Mouse (Mus musculus) lung, postnatal 0 days (tissue): Measurements from ENCODE around the gene Erc2. TPM values are rescaled to one million over a fixed set of nuclear protein-coding genes. Genes with fewer than 3 reads are reported as not detected.

Source experiments
- ATAC-seq: fragments of 200-750 bp; cut with Nextera tagmentation; 2 replicates; pipeline ENCODE4 v1.8.0; 2017; ENCODE audit warnings: moderate library complexity
- DNase-seq: peaks from one replicate; pipeline ENCODE4 v3.0.0-alpha.2; 2016; ENCODE audit warnings: low spot score
- H3K27ac ChIP-seq: fragments of 300-500 bp; sonication (generic); 2 replicates; pipeline ENCODE4 v1.5.1; 2014; ENCODE audit warnings: antibody characterized with exemption, mild to moderate bottlenecking, low read length, mixed read lengths
- H3K27me3 ChIP-seq: fragments of 300-500 bp; sonication (generic); replicated peaks from 2 replicates; pipeline ENCODE4 v1.6.1; 2014; ENCODE audit warnings: low read length, mixed read lengths; ENCODE audit not compliant: insufficient read depth
- H3K36me3 ChIP-seq: fragments of 300-500 bp; sonication (generic); 2 replicates; pipeline ENCODE4 v1.6.1; 2014; ENCODE audit warnings: low read length, mixed read lengths; ENCODE audit not compliant: insufficient read depth
- H3K4me1 ChIP-seq: fragments of 300-500 bp; sonication (generic); 2 replicates; pipeline ENCODE4 v1.6.1; 2014; ENCODE audit warnings: antibody characterized with exemption, low read depth, low read length, mixed read lengths; ENCODE audit not compliant: insufficient read depth
- H3K4me2 ChIP-seq: fragments of 300-500 bp; sonication (generic); replicated peaks from 2 replicates; pipeline ENCODE4 v1.6.1; 2014; ENCODE audit warnings: low read depth, mild to moderate bottlenecking, low read length, moderate library complexity, mixed read lengths
- H3K4me3 ChIP-seq: fragments of 300-500 bp; sonication (generic); 2 replicates; pipeline ENCODE4 v1.5.1; 2014; ENCODE audit warnings: low read depth, low read length
- H3K9ac ChIP-seq: fragments of 300-500 bp; sonication (generic); replicated peaks from 2 replicates; pipeline ENCODE4 v1.6.1; 2014; ENCODE audit warnings: low read depth, mild to moderate bottlenecking
- H3K9me3 ChIP-seq: fragments of 300-500 bp; sonication (generic); 2 replicates; pipeline ENCODE4 v1.6.1; 2016; ENCODE audit warnings: low read length, mixed read lengths
- CTCF ChIP-seq: IDR thresholded peaks from 2 replicates; pipeline ENCODE4 v1.5.1; 2016; ENCODE audit warnings: antibody characterized with exemption, mild to moderate bottlenecking
- EP300 ChIP-seq: IDR thresholded peaks from 2 replicates; pipeline ENCODE4 v1.6.1; 2016; ENCODE audit warnings: antibody characterized with exemption, mild to moderate bottlenecking, control low read depth
- WGBS: fragments of 180-500 bp; shearing (Covaris S2); extraction: QIAGEN DNeasy Blood & Tissue Kit; methylation state at CpG from one replicate; pipeline ENCODE4 v1.1.7; 2014; 5-methylcytosine and 5-hydroxymethylcytosine counted together
- polyA plus RNA-seq: library from polyadenylated mRNA; unstranded; fragments of >200 nt; fragmentation: Nextera tagmentation; extraction: Ambion mirVana; gene quantifications from 2 replicates; pipeline ENCODE4 v1.2.1, GENCODE M21; 2015

The Erc2 gene
- polyA plus RNA-seq, 1 experiment from 2014 or later: 1.9 TPM

DNA sequence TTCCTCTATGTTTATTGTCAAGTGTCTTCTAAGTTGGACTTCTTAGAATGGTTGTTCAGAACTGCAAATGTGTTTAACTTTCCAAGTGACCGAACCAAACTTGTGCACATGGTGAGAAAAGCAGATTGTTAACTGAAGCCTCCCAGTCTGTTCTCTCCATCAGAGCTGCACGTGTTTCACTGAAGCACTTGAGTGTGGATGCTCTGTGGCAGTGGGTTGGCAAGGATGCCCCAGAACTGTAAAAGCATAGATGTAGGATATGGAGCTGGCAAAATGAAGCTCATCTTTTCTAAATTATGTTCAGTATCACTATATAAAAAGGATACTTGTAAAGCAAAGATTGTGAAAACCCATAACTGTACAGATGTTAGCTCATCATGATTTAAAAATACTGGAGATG is 645.1 kb downstream of the Erc2 start:
- WGBS: 59% methylated on average over 2 of the region's 2 CpGs
- ATAC-seq: no peak

GRCm38 (mm10) chr14:28271846-28272245 is 649.6 kb downstream of the Erc2 start:
- Histone ChIP-seq H3K4me2 (no peak overlapping the region), H3K36me3 (no peaks in the 10 kb centered on the region), H3K27me3 (no peaks in the 10 kb centered on the region), H3K9ac (no peak overlapping the region), H3K9me3 (no peaks in the 10 kb centered on the region), H3K4me3 (no peak overlapping the region), H3K27ac (no peak overlapping the region), H3K4me1 (no peaks in the 10 kb centered on the region)
- TF ChIP-seq EP300 (no peak), CTCF (no peak)
- no peak for ATAC-seq
- no peak for DNase-seq
- WGBS: 84% methylated on average over 8 of the region's 8 CpGs

More for the DNA sequence above, 645.1 kb downstream of the Erc2 start:
- Histone ChIP-seq H3K4me2 (no peak overlapping the region), H3K9ac (no peak overlapping the region), H3K9me3 (no peaks in the 10 kb centered on the region), H3K4me3 (no peak overlapping the region), H3K4me1 (no peaks in the 10 kb centered on the region), H3K36me3 (no peaks in the 10 kb centered on the region), H3K27ac (no peak overlapping the region), H3K27me3 (no peaks in the 10 kb centered on the region)
- no peak for DNase-seq
- TF ChIP-seq CTCF (no peak), EP300 (no peak)

GRCm38 (mm10) chr14:28273669-28274068 is 651.4 kb downstream of the Erc2 start:
- Histone ChIP-seq H3K9me3 (no peaks in the 10 kb centered on the region), H3K36me3 (no peaks in the 10 kb centered on the region), H3K4me3 (no peak overlapping the region), H3K27me3 (no peaks in the 10 kb centered on the region), H3K27ac (no peak overlapping the region), H3K9ac (no peak overlapping the region), H3K4me2 (no peak overlapping the region), H3K4me1 (no peaks in the 10 kb centered on the region)
- TF ChIP-seq CTCF (no peak), EP300 (no peak)
- WGBS: 67% methylated on average over 1 of the region's 1 CpGs
- DNase-seq (no peak), ATAC-seq (no peak)

GRCm38 (mm10) chr14:28274826-28275225 is 652.6 kb downstream of the Erc2 start:
- Histone ChIP-seq H3K27me3 (no peaks in the 10 kb centered on the region), H3K4me3 (no peak overlapping the region), H3K4me1 (no peaks in the 10 kb centered on the region), H3K9me3 (no peaks in the 10 kb centered on the region), H3K4me2 (no peak overlapping the region), H3K36me3 (no peaks in the 10 kb centered on the region), H3K27ac (no peak overlapping the region), H3K9ac (no peak overlapping the region)
- no peak for ATAC-seq
- 73% methylated on average over 7 of the region's 7 CpGs for WGBS
- DNase-seq: no peak
- TF ChIP-seq CTCF (no peak), EP300 (no peak)

GRCm38 (mm10) chr14:28278951-28279350 is 656.7 kb downstream of the Erc2 start:
- whole genome bisulfite sequencing: 71% methylated on average over 6 of the region's 6 CpGs
- no peak overlapping the region for H3K27ac ChIP-seq
- no peaks in the 10 kb centered on the region for H3K36me3 ChIP-seq
- no peak overlapping the region for H3K4me2 ChIP-seq
- no peaks in the 10 kb centered on the region for H3K27me3 ChIP-seq
- TF ChIP-seq CTCF (no peak), EP300 (no peak)
- DNase-seq (no peak), ATAC-seq (no peak)
- no peaks in the 10 kb centered on the region for H3K4me1 ChIP-seq
- H3K9ac ChIP-seq: no peak overlapping the region
- no peaks in the 10 kb centered on the region for H3K9me3 ChIP-seq
- no peak overlapping the region for H3K4me3 ChIP-seq

GRCm38 (mm10) chr14:28280376-28280775 is 658.1 kb downstream of the Erc2 start:
- TF ChIP-seq EP300: no peak
- no peak for TF ChIP-seq CTCF
- no peak overlapping the region for H3K4me2 ChIP-seq
- no peak overlapping the region for H3K4me3 ChIP-seq
- H3K9ac ChIP-seq: no peak overlapping the region
- no peaks in the 10 kb centered on the region for H3K27me3 ChIP-seq
- no peaks in the 10 kb centered on the region for H3K36me3 ChIP-seq
- DNase-seq (no peak), ATAC-seq (no peak)
- no peaks in the 10 kb centered on the region for H3K4me1 ChIP-seq
- 50% methylated on average over 1 of the region's 1 CpGs for WGBS
- H3K27ac ChIP-seq: no peak overlapping the region
- no peaks in the 10 kb centered on the region for H3K9me3 ChIP-seq
